Mouse (Mus musculus) left cerebral cortex, adult 8-10 months (tissue): ENCODE results near the gene Vps13d. TPM values are rescaled to one million over a fixed set of nuclear protein-coding genes. Genes with fewer than 3 reads are reported as not detected.
A peak's percentile ranks its signal among the peaks of the same experiment; 100 is the strongest.

Experiments used
- DNase-seq, 2 experiments: peaks; one replicate each; pipeline ENCODE4 v3.0.0; 2022; ENCODE audit warnings: low spot score in 2 of 2
- total RNA-seq, 4 experiments: library from RNA; stranded (reverse); gene quantifications; 2 replicates each; pipeline ENCODE4 v1.2.4; 2022

The Vps13d gene
- 10 to 100 TPM; 57.5 to 69.7 (median 65.1) TPM for total RNA-seq

- DNase-seq = peak; percentile 78 to 80
Observed at GRCm38 (mm10) chr4:145194559-145195162, at the start of gene Vps13d. Vps13d (minus strand) TSS chr4:145195005.

GRCm38 (mm10) chr4:145242719-145243350, 48.0 kb upstream of the Vps13d start:
- DNase-seq = no peak

GRCm38 (mm10) chr4:145240723-145241231, 46.0 kb upstream of the Vps13d start:
- DNase-seq = no peak

- no peak for DNase-seq
Observed at GRCm38 (mm10) chr4:145239049-145239830, 44.4 kb upstream of the Vps13d start.

DNA sequence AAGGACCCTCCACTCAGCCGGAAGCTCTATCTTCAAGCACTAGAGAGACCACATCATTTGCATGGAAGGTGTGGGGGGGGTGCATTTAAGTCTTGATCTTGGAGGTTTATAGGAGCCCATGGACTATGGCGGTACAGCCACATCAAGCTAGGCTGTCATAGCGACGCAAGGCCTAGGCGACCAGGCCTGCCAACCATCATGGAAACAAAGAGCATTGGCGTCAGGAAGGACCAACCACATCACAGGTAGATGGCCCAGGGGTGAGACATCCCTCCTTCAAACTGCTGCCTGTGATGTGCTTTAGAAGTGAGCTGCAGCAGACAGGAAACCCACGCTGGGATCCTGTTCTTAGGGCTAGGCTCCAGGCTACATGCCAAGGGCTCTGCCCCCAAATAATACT, 41.2 kb upstream of the Vps13d start:
- DNase-seq = no peak

DNA sequence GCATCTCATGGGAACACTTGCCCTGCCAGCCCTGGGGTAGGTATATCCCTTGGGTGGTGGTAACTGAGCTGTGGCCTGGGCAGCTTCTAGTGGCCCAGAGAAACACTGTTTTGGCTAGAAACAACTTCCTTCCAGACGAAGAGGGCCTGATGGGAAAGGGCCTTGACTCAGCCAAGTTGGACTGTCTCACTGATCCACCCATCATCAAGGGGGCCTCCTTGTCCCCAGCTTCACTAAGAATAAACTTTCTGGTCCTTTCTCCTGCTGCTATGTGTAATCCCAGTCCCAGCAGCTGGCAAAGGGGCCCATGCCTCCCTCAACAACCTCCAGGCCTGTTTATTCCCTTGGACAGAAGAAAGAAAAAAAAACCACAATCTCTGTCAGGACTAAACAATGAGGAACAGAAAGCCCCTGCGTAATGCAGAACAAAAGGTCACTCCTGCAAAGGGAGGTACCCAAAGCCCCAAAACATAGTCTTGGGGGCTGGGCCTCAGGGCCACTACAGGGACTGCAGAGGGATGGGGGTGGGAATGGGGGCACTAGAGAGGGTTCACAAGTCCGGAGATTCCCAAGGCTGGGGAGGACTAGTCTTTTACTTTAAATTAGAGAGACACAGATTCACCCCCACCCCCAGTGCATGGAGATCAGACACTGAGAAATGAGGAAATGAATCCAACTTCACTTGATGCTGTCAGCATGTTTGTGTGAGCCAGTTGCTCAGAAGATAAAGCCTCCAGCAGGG, 38.9 kb upstream of the Vps13d start:
- no peak for DNase-seq

- no peak for DNase-seq
Observed at GRCm38 (mm10) chr4:145231732-145232131, 36.9 kb upstream of the Vps13d start.

- no peak for DNase-seq
Observed at GRCm38 (mm10) chr4:145230647-145231046, 35.8 kb upstream of the Vps13d start.

DNA sequence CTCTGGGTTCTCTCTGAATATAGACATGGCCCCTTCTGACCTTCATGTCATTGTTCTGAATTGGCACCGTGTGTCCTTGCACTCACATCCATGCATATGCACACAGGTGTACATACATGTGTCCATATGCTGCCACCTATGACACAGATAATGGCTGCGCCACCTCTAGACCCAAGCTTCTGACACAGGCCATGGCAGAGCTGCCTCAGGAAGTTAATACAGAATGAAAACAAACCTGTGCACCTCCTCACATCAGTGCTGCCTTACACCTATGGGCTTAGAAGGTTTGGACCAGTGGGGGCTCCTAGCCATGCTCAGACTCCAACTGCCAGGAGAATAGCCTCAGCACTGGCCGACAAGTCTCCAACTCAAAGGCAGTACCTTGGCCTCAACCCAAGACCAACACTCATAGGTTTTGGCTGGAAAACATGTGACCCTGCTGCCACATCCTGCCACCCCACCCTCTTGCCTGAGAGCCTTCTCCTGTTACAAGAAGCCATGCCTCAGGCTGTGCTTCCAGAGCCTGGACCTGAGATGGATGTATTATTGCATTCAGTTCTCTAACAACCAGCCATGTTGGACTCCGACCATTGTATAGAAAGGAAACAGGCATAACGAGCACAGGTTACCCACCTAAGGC, 34.8 kb upstream of the Vps13d start:
- no peak for DNase-seq

DNA sequence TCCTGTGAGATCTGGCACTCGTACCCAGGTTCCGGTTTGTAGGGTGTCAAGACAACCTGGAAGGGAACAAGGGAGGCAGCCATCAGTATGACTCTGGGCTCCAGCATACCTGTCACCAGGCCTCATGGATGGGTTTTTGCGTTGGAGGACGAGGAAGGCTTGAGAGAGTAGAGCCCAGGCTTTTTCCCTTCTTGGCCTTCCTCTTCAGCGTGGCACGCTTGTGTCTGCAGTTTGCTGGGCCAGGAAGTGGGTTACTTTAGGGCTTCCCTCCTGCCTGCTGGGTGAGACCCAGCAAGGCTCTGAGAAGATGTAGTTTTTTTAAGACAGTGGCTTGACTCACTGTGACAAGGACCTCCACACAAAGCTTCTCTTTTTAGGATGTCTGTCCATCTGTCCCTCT, 34.2 kb upstream of the Vps13d start:
- no peak for DNase-seq

- DNase-seq = no peak
Observed at GRCm38 (mm10) chr4:145224613-145225012, 29.8 kb upstream of the Vps13d start.

DNA sequence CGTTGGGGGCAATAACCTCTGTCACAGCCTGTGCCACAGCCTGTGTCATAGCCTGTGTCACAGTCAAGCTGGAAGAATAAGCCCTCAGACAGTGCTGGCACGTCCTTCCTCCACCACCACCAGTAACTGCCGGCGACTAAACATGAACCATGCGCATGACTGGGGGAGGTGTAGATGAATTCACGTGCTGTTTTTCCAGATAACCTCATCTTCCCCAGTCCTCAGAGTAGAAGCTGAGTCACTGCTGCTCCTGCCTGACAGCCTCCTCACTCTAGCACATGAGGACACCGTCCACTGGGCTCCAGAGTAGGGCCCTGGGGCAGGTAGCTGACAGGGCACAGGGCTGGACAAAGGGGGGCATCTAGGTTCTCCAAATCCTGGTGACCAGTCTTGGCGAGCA, 27.3 kb upstream of the Vps13d start:
- no peak for DNase-seq

- no peak for DNase-seq
Observed at GRCm38 (mm10) chr4:145221379-145221778, 26.6 kb upstream of the Vps13d start.

DNA sequence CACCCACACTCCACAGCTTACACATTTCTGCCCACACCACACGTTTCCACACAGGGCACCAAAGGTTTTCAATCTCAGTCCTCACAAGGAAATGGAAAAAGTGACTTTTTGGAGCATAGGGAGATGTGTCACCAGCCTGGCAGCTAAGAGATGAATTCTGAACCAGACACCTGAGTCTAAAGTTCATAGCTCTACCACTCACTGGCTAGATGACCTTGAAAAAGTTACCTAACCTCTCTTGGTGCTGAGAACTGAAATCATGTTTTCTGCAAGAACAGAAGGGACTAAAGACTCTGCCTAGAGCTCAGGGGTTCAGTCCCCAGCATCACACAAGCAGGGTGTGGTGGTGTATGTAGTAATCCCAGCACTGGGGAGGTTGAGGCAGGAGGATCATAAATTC, 25.2 kb upstream of the Vps13d start:
- no peak for DNase-seq

- no peak for DNase-seq
Observed at GRCm38 (mm10) chr4:145219240-145219985, 24.6 kb upstream of the Vps13d start.

- DNase-seq = no peak
Observed at GRCm38 (mm10) chr4:145217837-145218236, 23.0 kb upstream of the Vps13d start.

GRCm38 (mm10) chr4:145217046-145217445, 22.2 kb upstream of the Vps13d start:
- no peak for DNase-seq

GRCm38 (mm10) chr4:145215396-145215795, 20.6 kb upstream of the Vps13d start:
- no peak for DNase-seq

- no peak for DNase-seq
Observed at GRCm38 (mm10) chr4:145214786-145215174, 20.0 kb upstream of the Vps13d start.

DNA sequence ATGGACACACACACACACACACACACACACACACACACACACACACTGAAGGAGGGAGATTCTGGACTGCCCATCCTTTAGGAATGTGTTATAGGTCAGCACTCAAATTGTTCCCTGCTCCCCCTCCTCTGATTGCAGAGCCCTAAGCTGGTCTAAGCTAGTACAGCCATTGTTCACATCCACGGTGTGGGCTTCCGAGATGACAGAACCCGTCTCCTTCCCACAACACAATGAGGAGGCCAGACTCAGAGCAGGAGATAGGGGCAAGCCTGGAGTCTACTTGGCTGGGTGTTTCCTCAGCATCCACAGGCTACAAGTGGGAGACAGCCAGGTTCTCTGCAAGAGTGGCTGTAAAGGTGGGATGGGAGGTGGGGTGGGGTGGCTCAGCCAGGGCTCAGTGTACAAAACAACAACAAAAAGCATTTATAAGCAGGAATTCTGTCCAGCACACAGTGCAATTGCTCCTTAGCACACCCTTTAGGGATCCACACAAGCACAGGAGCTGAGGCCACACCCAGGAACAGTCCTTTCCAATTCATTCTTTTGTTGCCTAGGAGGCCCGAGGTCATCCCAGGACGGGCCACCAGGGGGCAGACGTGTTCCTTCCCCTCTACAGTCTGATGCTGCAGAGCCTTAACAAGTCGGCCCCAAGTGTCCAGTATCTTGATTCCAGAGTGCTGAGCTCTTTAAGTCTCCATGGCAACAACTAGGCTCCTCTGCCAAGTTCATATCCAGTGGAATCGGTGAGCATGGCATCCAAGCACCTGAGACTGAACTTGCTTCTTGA, 19.4 kb upstream of the Vps13d start:
- DNase-seq = peak; percentile 70 to 94
